Mouse (Mus musculus) ES-E14 (cell line): Measurements from ENCODE around the gene Marveld2.

Experiments used
- CHD2 ChIP-seq: IDR thresholded peaks from 2 replicates; pipeline ENCODE4 v1.6.1; 2014; ENCODE audit warnings: mild to moderate bottlenecking, low read depth, low read length, inconsistent platforms
- HCFC1 ChIP-seq: IDR thresholded peaks from 2 replicates; pipeline ENCODE4 v1.6.1; 2012; ENCODE audit warnings: low read length, inconsistent platforms, borderline replicate concordance; ENCODE audit not compliant: insufficient read depth
- MAFK ChIP-seq: IDR thresholded peaks from 2 replicates; pipeline ENCODE4 v1.6.1; 2014; ENCODE audit warnings: mild to moderate bottlenecking, low read depth, low read length, inconsistent platforms; ENCODE audit not compliant: insufficient read depth
- ZC3H11A ChIP-seq: IDR thresholded peaks from 2 replicates; pipeline ENCODE4 v1.6.1; 2012; ENCODE audit warnings: low read depth, mild to moderate bottlenecking, inconsistent platforms, low read length, borderline replicate concordance
- ZNF384 ChIP-seq: IDR thresholded peaks from 2 replicates; pipeline ENCODE4 v1.6.1; 2012; ENCODE audit warnings: low read depth, low read length, inconsistent platforms

- TF ChIP-seq MAFK (no peak), CHD2 (no peak), ZC3H11A (no peak), ZNF384 (no peak), HCFC1 (no peak)
Measured at GRCm38 (mm10) chr13:100659864-100660456, 43.2 kb upstream of the Marveld2 start.
